Mouse (Mus musculus) cerebellum, adult 8-10 months (tissue): ENCODE results near the gene Rplp2.
"Not testable (repeated sequence)": the region's sequence is repeated elsewhere in the genome, so short reads cannot be mapped to it uniquely, and the experiment has no call there.

Source experiments
- DNase-seq: peaks from one replicate; pipeline ENCODE4 v3.0.0; 2022

The Rplp2 gene

DNA sequence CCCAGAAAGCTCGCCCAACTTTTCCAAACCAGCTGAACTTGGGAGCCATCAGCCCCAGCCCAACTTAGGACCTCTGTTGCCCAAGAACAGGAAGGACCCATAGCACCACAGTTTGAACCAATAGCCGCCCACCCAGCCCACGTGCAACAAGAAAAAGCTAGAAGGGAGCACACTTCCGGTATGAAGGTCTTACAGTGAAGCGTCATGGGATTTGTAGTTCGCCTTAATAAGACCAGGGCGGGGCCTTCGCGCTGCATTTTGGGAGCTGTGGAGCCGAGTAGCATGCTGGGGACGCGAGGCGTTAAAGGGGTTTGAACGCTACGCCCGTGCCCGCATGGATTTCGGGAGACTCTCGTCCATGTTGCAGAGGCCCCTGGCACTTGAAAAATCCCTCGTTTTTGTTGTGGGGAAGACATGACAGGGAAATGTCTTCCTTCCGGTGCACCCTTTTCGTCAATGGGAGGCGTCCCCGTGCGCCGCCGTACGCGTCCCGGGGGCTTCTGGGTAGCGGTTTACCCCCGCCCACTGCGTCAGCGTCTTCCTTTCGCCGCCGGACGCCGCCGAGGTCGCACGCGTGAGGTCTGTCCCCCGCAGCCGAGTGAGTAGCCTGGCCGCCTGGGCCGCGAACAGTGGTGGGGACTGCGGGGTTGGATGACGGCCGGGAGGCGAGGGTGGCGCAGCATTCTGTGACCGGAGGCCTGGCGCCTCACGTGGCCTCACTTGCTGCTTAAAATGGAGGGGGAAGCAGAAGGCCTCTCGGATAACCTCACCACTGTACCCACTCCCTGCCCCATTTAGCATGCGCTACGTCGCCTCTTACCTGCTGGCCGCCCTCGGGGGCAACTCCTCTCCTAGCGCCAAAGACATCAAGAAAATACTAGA lies at the start of gene Rplp2:
TSS of gene Rplp2 (plus strand) at position 261 of the 882 bp plus-strand sequence.
- peak; percentile 94 for DNase-seq

DNA sequence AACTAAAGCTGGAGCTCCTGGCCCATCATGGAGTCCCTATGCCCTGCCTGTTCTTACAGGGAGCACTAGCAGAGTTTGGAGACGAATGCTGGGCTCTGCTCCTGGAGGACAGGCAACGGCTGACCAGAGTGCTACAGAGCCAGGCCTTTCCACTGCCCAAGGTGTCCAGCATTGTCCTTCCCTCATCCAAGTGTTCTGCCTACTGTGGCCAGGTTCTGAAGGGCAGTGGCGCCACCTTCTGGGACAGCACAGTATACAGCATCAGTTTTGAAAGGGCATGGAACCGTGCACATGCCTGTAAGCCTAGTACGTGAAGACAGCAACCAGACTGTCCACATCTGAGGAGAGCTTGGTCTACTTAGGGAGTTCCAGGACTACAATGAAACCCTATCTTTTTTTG lies 43.9 kb upstream of the Rplp2 start:
- DNase-seq, result peak; percentile 41

DNA sequence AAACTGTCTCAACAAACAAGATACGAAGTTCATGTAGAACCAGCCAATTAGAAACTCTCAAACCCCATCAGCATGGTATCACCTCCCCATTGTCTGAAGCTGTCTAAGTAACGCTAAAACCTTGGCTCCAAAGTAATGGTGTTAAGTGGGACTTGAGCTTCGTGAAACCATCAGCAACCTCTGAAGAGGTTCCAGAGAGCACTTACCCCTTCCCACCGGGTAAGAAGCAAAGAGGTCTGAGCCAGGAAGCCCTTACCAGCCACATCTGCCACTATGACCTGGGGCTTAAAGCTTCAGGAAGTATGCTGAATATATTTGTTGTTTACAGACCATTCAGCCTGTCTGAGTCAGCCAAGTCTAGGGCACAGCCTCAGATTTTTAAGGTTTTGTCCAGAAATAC lies 41.7 kb upstream of the Rplp2 start:
- DNase-seq, result no peak

DNA sequence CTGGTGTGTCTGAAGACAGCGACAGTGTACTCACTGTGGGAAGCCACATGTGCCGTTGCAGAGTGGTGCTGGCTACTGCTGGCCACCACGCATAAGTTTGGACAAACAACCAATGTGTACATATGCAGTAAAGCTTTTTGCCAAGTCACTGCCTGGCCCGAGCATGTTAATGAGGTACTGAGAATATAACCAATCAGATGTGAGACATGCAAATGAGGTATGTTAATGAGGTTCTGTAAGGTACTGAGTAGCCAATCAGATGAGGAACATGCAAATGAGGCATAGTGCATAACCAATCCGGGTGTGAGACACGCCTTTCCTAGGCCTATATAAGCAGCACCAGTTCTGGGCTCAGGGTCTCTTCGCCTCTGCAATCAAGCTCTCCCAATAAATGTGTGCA lies 39.5 kb upstream of the Rplp2 start:
- not testable (repeated sequence) for DNase-seq

DNA sequence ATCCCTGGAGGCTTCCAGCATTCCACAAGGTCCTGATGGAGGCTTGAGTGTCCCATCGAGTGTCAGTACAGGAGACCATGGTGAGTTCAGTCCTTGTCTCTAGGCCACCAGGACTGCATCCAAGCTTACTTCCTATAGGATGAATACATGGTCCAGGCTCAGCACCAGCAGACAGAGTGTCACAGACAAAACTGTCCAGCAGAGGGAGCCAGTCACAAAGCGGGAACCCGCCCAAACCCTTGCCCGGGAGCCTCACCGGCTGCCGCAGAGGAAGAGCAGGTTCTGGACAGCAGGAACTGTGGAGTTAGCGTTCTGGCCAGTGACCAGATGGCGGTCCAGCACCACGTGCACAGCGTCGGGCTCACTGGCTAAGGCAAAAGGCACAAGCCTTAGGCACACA lies 38.3 kb upstream of the Rplp2 start:
- DNase-seq, result peak; percentile 96

DNA sequence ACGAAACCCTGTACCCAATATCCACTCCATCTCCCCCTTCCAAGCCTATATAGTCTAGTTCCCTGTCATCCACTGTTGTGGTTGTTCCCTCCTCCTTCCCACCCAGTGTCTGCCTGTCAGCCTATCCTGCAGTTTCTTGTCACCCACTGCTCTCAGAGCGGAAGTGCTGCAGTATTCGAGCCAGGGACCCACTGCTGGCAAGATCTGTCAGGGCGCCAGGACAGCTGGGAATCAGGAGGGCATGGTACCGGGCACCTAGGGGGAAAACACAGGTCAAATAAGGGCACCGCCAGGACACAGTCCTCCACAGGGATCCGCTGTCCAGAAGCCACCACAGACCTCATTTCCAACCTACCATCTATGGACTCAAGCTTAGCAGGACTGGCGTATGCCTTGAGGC lies 36.5 kb upstream of the Rplp2 start:
- DNase-seq, result peak; percentile 38

DNA sequence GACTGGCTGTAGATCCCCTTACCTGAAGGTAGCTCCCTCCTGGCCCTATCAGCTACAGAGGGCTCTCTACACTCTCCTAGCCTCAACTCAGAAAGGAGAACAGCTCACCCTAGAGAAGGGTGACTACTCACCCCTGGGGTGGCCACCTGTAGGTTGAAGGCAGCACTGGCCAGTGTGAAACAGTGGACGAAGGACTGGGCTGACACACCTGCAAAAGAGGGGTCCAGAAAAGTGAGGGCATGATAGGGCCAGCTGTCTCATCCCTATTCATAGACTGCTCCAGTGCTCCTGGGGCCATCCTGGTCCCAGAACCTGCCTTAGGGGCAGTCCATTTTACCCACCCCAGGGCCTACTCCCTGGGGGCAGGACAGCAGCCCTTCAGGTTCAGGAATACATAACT lies 35.5 kb upstream of the Rplp2 start:
- no peak for DNase-seq

DNA sequence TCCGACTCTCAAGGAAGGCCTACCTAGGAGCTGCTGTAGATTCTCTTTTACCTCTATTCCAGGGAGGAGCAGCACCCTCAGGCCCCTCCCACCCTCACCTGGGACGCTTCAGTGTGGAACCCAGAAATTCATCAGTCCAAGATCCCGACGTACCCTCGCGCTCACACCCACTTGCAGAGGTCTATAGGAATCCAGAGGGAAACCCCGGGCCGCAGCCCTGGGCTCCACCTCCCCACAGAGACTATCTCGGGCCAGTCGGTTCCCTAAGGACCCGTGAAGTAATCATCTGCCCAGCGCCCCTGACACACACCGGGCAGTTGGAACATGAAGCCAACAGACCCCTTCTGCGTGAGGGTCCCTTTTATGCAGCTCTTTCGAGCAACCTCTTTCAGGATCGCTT lies 33.8 kb upstream of the Rplp2 start:
- peak; percentile 44 for DNase-seq

DNA sequence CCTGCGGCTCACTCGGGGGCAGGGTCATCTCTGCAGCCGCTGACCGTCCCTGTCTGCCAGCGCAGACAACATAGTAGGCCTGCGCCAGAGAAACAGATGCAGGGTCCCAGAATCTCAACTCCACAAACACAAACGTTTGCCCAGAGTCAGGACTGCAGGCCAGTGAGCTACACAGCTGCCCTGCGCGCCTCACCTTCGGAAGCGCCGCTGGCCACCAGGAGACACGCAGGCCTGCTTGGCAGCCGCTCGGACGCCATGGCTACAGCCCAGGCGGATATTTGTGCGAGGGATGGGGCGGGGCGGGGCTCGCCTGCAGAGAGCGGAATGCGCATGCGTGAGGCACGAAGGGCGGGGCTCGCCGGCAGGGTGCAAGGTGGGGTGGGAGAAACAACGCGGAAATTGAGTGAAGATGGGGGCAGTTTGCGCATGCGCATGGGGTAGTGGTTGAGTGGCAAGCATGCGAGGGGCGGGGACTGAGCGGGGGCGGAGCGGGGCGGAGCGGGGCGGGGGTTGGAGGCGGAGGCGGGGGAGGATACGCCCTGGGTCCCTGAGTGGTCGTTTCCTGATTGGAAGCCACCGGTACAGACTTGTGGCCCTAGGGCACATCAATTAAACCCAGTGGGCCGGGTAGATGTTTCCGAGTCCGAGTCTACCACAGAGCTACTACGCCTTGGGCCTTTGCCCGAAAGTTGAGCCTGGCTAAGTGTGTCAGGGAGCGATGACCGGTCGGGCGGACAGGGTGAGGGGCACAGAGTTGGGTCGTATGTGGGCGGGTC lies 33.2 kb upstream of the Rplp2 start, which contains the start of gene Gatd1:
TSS of gene Gatd1 (minus strand) at position 328 of the 776 bp plus-strand sequence.
- peak; percentile 99 for DNase-seq

DNA sequence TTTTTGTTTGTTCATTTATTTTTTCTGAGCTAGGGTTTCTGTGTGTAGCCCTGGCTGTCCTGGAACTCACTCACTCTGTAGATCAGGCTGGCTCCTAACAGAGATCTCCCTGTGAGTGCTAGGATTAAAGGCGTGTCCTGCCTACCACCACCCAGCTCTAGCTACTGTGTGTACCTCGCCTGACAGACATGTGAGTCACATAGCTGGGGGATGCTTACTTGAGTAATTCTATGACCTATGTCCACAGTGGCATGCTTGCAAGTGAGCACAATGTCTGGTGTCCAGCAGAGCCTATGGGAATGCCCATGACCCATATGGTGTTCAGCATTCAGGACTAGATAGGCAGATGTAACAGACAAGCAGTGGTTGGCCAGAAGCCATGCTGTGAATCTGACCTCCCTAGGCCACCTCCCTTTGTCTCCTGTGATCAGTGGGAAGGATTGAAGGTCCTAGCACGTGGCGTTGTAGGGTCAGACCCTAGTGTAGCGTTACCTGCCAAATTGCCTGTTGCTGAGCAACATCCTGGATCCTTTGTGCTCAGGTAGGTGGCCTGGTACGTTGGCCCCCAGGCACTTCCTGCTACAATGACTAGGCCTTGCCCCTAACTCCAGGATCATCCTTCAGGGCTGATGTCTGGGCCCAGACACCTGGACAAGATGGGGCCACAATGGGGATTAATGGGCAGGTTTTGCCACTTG lies 30.9 kb upstream of the Rplp2 start:
- no peak for DNase-seq

DNA sequence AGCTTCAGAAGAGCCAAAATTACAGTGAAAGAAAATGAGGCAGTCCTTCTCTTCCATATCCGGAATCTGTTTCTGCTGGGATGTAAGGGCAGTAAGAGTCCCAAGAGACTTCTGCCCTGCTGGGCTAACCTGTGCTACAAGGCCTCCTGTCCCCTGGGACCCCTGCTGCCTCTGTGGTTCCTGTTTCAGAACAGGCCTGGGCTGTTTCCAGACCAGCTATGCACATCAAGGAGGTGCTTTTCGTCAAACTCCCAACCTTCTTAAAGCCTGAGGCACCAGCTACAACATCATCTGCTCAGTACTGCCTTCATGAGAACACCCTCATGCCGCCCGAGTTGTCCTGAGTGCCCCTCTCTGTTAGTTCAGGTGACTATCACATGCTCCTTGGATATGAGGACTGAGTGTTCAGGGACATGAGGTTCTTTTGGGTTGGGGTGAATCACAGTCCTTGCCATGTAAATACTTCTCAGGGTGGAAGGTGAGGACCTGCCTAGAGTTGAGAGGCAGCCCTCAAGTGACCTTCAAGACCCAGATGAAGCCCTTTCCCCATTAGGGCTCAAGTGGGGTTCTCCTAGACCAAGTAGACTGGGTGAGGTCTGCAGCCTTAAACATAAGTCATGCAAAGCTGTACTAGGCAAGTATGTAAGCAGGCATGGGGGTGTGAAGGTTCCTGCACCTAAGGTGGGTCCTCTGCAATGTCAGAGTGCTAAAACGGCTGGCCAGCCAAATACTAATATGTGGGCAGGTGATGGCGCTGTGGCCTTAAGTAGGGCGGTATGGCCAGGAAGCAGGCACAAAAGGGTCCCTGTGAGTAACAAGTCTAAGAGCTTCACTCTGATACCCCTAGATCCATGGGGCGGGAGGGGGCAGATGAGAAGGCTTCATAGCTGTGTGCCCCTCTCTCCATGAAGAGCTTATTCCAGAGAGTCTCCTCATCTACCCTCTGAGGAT lies 29.2 kb upstream of the Rplp2 start:
- no peak for DNase-seq

DNA sequence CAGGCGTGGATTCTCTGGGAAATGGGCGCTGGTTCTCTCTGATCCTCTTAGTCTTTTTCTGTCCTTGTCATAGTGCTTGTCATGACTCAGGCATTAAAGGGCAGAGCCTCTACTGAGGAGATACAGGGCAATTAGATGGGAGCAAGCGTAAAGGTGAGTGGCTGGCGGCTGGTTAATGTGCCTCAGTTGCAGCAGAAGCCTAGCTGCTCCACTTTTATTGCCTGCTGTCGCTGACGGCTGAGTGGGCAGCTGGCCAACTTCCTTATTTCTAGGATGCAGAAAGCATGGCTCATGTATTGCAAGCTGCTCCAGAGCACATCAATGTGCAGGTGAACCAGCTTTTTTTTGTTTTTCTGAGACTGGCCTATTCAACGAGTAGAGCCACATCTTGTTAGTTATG lies 28.2 kb upstream of the Rplp2 start:
- peak; percentile 42 for DNase-seq

DNA sequence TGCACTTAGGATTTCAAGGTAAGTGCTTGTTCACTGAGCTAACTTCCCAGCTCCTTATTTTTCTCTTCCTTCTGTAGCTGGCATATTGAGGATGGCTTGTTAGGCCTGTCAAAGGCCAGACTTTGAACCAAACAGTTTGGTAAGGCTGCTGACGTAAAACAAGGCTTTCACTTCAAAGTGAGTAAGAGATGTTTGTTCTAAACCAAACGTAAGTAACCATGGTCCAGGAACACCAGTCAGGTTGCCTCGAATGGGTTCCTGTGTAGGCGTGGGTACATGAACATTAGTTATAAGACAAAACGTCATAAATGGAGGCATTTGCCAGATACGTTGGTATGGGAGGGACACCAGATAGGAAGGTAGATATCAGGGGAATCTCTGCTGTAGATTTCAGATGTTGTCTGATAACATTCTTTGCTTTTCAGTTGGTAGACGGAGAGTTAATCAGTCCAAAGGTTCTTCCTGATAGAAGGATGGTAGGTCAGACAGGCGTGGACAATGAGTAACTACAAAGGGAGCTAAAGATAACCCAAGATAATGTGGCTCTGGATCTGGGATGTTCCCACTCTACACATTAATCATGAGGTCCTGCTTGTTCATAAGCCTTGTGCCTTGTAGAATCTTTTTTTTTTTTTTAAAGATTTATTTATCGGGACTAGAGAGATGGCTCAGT lies 27.0 kb upstream of the Rplp2 start:
- DNase-seq, result no peak

DNA sequence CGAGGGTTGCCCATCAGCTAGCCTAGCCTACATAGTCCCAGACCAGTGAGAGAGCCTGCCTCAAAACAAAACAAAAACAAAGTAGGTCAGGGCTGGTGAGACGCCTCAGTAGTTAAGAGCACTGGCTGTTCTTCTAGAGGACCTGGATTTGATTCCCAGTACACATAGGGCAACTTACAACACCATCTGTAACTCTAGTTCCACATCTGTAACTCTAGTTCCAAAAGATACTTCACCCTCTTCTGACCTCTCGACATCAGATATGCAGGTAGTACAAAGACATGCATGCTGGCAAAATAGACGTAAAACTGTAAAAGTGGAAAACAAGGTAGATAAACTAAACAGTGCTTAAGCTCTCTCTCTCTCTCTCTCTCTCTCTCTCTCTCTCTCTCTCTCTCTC lies 23.4 kb upstream of the Rplp2 start:
- no peak for DNase-seq

DNA sequence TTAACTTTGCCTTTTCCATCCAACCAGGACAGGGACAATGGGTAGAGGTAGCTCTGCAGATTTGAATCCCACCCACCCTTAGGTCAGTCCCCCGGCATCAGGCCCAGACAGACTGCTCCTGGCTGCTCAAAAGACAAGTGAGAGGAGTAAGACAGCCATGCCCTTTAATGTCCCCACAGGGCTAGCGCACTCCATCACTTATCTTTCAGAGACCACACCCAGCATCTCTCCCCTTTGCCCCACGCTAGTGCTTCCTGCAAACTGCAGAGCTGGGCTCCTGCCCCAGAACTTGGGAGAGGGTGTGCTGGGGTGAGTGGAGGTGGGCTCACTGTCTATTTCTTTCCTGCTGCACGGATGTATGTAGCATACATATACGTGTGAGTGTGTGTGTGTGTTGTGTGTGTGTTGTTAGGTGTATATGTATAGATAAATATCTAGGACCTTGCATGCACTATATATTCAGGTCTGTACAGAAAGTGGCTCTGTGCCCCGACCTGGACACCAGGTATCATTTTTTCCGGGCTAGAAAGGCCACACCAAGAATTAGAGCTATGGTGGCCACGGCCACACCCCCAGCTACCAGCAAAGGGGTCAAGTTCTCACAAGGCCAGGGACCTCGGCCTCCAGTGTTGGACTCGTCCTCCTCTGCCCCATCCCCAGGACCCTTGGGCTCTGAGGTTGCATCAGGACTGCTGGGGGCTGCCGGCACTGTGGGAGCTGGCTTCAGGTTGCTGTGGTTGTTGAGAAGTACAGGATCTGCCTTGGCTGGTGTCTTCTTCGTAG lies 20.0 kb upstream of the Rplp2 start:
- DNase-seq, result no peak

DNA sequence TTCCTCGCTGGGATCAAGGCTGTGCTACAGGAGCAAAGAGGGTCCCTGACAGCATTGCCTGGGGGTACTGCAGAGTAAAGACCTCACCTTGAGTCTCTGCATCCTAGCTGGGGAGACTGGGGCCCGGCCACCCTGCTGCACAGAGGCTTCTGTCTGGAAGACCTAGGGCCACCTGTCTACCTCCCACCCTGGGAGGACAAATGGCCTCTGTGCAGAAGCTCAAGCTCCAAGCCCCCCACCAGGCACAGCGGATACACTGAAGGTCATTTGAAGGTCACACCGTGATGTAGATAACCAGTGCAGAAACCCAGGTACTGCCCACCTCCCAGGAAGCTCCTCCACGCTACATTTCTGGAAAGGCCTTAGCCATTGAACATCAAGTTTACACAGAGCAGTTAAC lies 18.5 kb upstream of the Rplp2 start:
- no peak for DNase-seq

DNA sequence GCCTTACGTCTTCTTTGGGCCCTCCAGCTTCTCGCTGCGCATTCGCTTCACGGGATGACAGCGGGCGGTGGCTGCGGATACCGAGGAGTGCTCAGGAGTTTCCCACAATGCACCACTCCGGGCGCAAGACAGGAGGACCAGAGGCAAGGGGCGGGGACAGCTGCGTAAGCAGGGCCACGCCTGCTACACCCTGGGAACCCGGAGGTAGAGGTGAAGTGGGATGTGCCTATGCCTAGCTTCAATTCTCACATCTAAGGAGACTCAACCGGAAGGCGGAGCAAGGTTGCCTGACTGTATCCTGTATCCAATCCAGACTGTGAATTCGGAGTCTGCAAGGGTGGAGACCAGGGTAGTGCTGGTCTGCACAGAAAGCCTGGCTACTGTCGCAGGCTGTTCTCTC lies 17.9 kb upstream of the Rplp2 start, which contains the start of gene Cend1:
TSS of gene Cend1 (minus strand) at position 182 of the 400 bp plus-strand sequence.
- DNase-seq, result peak; percentile 89

DNA sequence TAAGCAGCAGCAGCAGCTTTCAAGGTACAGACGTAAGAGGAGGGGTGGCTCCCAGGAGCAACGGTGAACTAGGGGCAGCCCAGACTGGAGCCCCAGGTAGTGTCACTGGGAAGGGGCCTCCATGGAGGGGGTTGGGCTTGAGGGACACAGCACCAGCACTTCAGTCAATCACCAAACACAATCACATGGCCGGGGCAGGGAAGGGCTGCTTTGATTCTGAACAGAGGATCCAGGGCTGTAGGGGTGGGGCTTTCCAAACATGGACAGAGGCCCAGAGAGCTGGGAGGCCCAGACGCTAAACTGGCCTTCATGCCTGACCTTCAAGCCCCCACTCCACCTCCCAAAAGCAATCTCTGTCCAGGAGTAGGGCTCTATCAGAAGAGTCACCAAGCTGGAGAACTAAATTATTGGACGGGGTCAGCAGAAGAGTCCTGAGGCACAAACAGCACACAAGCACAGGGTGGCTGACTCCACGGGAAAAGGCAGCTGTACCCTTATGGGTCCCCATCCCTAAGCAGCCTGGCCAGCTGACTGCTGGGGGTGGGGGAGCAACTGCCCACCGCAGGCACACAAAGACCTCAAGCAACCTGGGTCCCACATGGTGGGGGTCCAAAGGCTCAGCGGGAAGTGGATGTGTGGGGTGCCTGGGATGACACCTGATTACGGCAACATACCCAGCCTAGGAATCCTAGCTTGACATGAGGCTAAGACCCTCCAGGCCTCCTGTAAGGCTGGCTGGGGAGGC lies 17.2 kb upstream of the Rplp2 start:
- peak; percentile 55 for DNase-seq

DNA sequence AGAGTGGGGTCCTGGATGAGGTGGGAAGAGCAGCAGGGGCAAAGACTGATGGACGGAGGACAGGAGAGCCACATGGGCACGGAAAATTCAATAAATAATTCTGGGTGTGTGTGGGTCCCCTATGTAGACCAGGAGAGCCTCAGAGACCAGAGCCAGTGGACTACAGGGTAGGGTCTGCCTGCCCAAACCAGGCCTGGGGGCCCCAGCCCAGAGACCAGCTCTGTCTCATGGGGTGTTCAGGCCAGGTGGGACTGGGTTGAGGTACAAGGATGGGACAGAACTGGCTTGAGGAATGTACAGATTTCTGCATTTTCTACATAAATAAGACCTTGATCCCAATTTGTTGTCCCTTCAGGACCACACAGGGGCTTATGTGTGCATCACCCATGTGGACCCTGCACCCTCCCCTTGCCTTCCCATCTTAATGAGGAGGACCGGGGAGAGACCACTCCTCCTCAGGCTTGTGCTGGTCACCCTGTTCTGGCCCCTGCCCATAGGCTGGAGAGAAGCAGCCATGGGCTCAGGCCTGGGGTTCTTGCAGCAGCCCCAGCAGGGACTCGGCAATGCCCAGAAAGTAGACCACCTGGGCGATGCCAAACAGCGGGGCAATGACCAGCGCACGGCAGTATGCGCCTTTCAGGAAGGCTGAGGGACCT lies 16.5 kb upstream of the Rplp2 start:
- peak; percentile 53 for DNase-seq
